Mouse (Mus musculus): Measurements from ENCODE around the gene Hoxd11. TPM values are rescaled to one million over a fixed set of nuclear protein-coding genes. Genes with fewer than 3 reads are reported as not detected.
A peak's percentile ranks its signal among the peaks of the same experiment; 100 is the strongest.

Gene Hoxd11
- total and polyA plus RNA-seq, 2 experiments from 2014 or later, result 0.11 TPM; not detected in 1

GRCm38 (mm10) chr2:74671847-74672246 is 7.5 kb upstream of the Hoxd11 start:
- Histone ChIP-seq H3K27me3 (ENCODE audit: control insufficient read depth, insufficient read depth, low read length) (peaks cover 100% of the 10 kb centered on the region), H3K36me3 (replicated peaks; ENCODE audit: control insufficient read depth, insufficient read depth, low read length) (no peaks in the 10 kb centered on the region), H3K4me2 (ENCODE audit: low read depth, low read length) (peak overlapping the region; percentile 3; the same call in 1 of the 2 replicates), H3K9me3 (replicated peaks; ENCODE audit: control insufficient read depth, low read length) (no peaks in the 10 kb centered on the region), H3K27ac (ENCODE audit: low read depth) (no peak overlapping the region), H3K4me3 (ENCODE audit: low read depth, low read length) (peak overlapping the region; percentile 41; the same call in 1 of the 2 replicates), H3K9ac (replicated peaks; ENCODE audit: low read depth, low read length) (no peak overlapping the region), H3K4me1 (ENCODE audit: control insufficient read depth, insufficient read depth) (peaks cover 8% of the 10 kb centered on the region; the same call in 1 of the 2 replicates)
- TF ChIP-seq EP300 (IDR thresholded peaks at IDR 0.05; ENCODE audit: low read depth) (no peak), CTCF (IDR thresholded peaks at IDR 0.05; ENCODE audit: low read depth) (no peak)
- WGBS, result 19% methylated on average over 5 of the region's 5 CpGs
- DNase-seq (ENCODE audit: low spot score) (no peak), ATAC-seq (ENCODE audit: insufficient read depth, low read depth) (no peak)

- DNase-seq (ENCODE audit: low spot score) (no peak), ATAC-seq (ENCODE audit: insufficient read depth, low read depth) (peak; percentile 67)
- H3K9me3 ChIP-seq (replicated peaks; ENCODE audit: control insufficient read depth, low read length), result no peaks in the 10 kb centered on the region
- no peak overlapping the region for H3K9ac ChIP-seq (replicated peaks; ENCODE audit: low read depth, low read length)
- peak overlapping the region; percentile 41 for H3K4me3 ChIP-seq (ENCODE audit: low read depth, low read length)
- TF ChIP-seq EP300 (IDR thresholded peaks at IDR 0.05; ENCODE audit: low read depth), result no peak
- TF ChIP-seq CTCF (IDR thresholded peaks at IDR 0.05; ENCODE audit: low read depth), result peak; percentile 73
- H3K27me3 ChIP-seq (ENCODE audit: control insufficient read depth, insufficient read depth, low read length), result peaks cover 100% of the 10 kb centered on the region
- H3K36me3 ChIP-seq (replicated peaks; ENCODE audit: control insufficient read depth, insufficient read depth, low read length), result no peaks in the 10 kb centered on the region
- no peak overlapping the region for H3K27ac ChIP-seq (ENCODE audit: low read depth)
- peaks cover 8% of the 10 kb centered on the region; the same call in 1 of the 2 replicates for H3K4me1 ChIP-seq (ENCODE audit: control insufficient read depth, insufficient read depth)
- H3K4me2 ChIP-seq (ENCODE audit: low read depth, low read length), result peak overlapping the region; percentile 61
- 7% methylated on average over 40 of the region's 40 CpGs for WGBS
Measured at GRCm38 (mm10) chr2:74672481-74673362, 6.6 kb upstream of the Hoxd11 start.

DNA sequence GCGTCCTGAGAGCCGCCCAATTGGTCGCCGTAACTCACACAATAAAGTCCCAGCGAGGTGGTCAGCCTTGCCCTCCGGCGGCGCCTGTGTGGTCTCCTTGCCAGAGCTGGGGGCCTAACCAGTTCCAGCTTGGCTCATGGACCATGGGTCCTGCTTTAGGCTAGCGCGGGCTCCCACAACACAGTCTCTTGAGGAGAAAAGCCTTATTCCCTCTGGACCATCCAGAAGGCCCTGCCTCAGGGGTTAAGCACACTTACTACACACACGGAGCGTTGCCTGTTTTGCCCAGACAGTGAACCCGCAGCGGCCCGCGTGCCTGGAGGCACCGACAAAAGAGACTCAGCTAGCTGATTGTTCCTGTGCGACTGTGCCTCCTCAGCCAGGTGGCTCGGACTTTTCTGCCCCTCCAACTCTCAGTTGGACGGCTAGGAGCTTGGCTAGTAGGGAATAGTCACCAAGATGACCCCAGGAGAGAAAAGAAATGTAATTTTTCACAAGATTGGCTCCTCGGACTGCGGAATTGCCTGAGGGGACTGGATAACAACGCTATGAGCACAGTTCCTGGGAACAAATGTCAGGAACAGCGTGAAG is 5.4 kb upstream of the Hoxd11 start:
- 4% methylated on average over 24 of the region's 24 CpGs for WGBS
- no peak overlapping the region for H3K9ac ChIP-seq (replicated peaks; ENCODE audit: low read depth, low read length)
- peaks cover 100% of the 10 kb centered on the region for H3K27me3 ChIP-seq (ENCODE audit: control insufficient read depth, insufficient read depth, low read length)
- no peak overlapping the region for H3K4me2 ChIP-seq (ENCODE audit: low read depth, low read length)
- H3K27ac ChIP-seq (ENCODE audit: low read depth), result no peak overlapping the region
- TF ChIP-seq CTCF (IDR thresholded peaks at IDR 0.05; ENCODE audit: low read depth) (no peak), EP300 (IDR thresholded peaks at IDR 0.05; ENCODE audit: low read depth) (no peak)
- DNase-seq (ENCODE audit: low spot score) (no peak), ATAC-seq (ENCODE audit: insufficient read depth, low read depth) (no peak)
- no peak overlapping the region for H3K4me3 ChIP-seq (ENCODE audit: low read depth, low read length)
- no peaks in the 10 kb centered on the region for H3K36me3 ChIP-seq (replicated peaks; ENCODE audit: control insufficient read depth, insufficient read depth, low read length)
- H3K9me3 ChIP-seq (replicated peaks; ENCODE audit: control insufficient read depth, low read length), result no peaks in the 10 kb centered on the region
- 0 out of 2 replicates have a peak, but pooled peaks cover 4% of the 10 kb centered on the region for H3K4me1 ChIP-seq (ENCODE audit: control insufficient read depth, insufficient read depth)

DNA sequence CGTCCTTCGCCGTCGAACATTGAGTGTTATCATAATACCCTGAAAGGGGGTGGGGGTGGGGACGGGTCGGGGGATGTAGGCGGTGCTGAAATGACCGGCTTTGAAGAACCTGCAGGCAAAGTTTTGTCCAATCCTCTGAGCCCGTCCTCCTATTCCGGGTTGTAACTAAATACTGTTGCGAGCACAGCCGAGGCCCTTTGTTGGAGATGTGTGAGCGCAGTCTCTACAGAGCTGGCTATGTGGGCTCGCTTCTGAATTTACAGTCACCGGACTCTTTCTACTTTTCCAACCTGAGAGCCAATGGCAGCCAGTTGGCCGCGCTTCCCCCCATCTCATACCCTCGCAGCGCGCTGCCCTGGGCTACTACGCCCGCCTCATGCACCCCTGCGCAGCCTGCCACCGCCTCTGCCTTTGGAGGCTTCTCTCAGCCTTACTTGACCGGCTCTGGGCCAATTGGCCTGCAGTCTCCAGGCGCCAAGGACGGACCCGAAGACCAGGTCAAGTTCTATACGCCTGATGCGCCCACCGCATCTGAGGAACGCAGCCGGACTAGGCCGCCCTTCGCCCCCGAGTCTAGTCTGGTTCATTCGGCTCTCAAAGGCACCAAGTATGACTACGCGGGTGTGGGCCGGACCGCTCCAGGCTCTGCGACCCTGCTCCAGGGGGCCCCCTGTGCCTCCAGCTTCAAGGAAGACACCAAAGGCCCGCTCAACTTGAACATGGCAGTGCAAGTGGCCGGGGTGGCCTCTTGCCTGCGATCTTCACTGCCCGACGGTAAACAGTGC is 4.3 kb upstream of the Hoxd11 start, which contains the start of gene Hoxd12:
Gene Hoxd12, plus strand, starts transcription at position 133 of the 785 bp plus-strand sequence.
- no peak for DNase-seq (ENCODE audit: low spot score)
- no peak within 1 kb of the TSS for H3K4me2 ChIP-seq (ENCODE audit: low read depth, low read length)
- H3K36me3 ChIP-seq (replicated peaks; ENCODE audit: control insufficient read depth, insufficient read depth, low read length), result no peaks in the 10 kb centered on the region
- 4% methylated on average over 47 of the region's 47 CpGs for WGBS
- H3K9ac ChIP-seq (replicated peaks; ENCODE audit: low read depth, low read length), result no peak within 1 kb of the TSS
- no peak for ATAC-seq (ENCODE audit: insufficient read depth, low read depth)
- H3K4me1 ChIP-seq (ENCODE audit: control insufficient read depth, insufficient read depth), result 0 out of 2 replicates have a peak, but pooled peaks cover 4% of the 10 kb centered on the region
- no peak for TF ChIP-seq CTCF (IDR thresholded peaks at IDR 0.05; ENCODE audit: low read depth)
- TF ChIP-seq EP300 (IDR thresholded peaks at IDR 0.05; ENCODE audit: low read depth), result no peak
- no peak within 1 kb of the TSS for H3K4me3 ChIP-seq (ENCODE audit: low read depth, low read length)
- peaks cover 100% of the 10 kb centered on the region for H3K27me3 ChIP-seq (ENCODE audit: control insufficient read depth, insufficient read depth, low read length)
- no peak within 1 kb of the TSS for H3K27ac ChIP-seq (ENCODE audit: low read depth)
- H3K9me3 ChIP-seq (replicated peaks; ENCODE audit: control insufficient read depth, low read length), result no peaks in the 10 kb centered on the region

DNA sequence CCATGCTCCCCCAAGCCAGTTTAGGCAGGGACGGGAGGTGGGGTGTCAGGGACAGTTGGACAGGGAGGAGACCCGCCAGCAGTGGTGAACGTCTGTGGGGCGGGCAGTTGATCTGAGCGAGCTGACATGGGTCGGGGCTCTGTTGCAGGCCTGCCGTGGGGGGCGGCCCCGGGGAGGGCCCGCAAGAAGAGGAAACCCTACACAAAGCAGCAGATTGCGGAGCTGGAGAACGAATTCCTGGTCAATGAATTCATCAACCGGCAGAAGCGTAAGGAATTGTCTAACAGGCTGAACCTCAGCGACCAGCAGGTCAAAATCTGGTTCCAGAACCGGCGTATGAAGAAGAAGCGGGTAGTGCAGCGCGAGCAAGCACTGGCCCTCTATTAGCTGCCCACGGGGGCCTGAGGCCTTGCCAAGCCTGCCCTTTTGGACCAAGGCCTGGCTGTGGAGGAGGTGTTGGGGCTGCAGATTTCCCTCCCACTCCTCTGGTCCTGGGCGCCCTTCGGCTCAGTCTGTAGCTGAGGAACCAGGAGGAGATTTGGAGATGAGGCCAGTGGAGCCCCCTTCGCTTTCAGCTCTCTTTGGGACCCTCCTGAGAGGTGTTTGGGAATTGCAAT is 3.6 kb upstream of the Hoxd11 start:
- H3K27ac ChIP-seq (ENCODE audit: low read depth), result no peak overlapping the region
- 0 out of 2 replicates have a peak, but pooled peaks cover 4% of the 10 kb centered on the region for H3K4me1 ChIP-seq (ENCODE audit: control insufficient read depth, insufficient read depth)
- no peak overlapping the region for H3K9ac ChIP-seq (replicated peaks; ENCODE audit: low read depth, low read length)
- no peak overlapping the region for H3K4me3 ChIP-seq (ENCODE audit: low read depth, low read length)
- DNase-seq (ENCODE audit: low spot score) (no peak), ATAC-seq (ENCODE audit: insufficient read depth, low read depth) (no peak)
- no peaks in the 10 kb centered on the region for H3K36me3 ChIP-seq (replicated peaks; ENCODE audit: control insufficient read depth, insufficient read depth, low read length)
- WGBS, result 7% methylated on average over 23 of the region's 24 CpGs
- H3K9me3 ChIP-seq (replicated peaks; ENCODE audit: control insufficient read depth, low read length), result no peaks in the 10 kb centered on the region
- TF ChIP-seq CTCF (IDR thresholded peaks at IDR 0.05; ENCODE audit: low read depth) (no peak), EP300 (IDR thresholded peaks at IDR 0.05; ENCODE audit: low read depth) (no peak)
- peaks cover 100% of the 10 kb centered on the region for H3K27me3 ChIP-seq (ENCODE audit: control insufficient read depth, insufficient read depth, low read length)
- H3K4me2 ChIP-seq (ENCODE audit: low read depth, low read length), result no peak overlapping the region
